Mouse (Mus musculus): ENCODE results near the gene Plcb1. TPM values are rescaled to one million over a fixed set of nuclear protein-coding genes. Genes with fewer than 3 reads are reported as not detected.

The Plcb1 gene
- polyA plus RNA-seq, 1 experiment from 2014 or later = 7.9 TPM

DNA sequence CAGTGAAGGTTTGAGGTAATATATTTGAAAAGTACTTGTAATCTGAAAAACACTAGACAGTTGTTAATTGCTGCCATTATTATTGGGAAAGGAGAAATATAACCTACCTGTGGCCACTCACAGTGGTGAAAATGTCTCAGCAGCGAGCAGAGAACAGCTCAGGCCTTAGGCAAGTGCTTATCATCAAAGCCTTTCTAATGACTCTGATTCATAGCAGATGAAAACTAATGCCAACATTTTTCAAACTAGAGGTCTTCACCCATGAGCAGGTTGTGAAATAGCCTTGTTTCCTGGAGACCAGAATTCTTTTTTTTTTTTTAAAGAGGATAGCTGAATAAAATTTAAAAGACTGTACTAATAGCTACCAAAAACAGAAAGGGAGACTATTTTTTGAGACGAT, 105.3 kb downstream of the Plcb1 start:
- WGBS (ENCODE audit: insufficient replicate concordance) = 67% methylated on average over 2 of the region's 2 CpGs
- ATAC-seq (no peak), DNase-seq (no peak)
- H3K27ac ChIP-seq (ENCODE audit: low read depth) = no peak overlapping the region
- H3K4me3 ChIP-seq (ENCODE audit: low read depth, low read length) = no peak overlapping the region
- H3K4me1 ChIP-seq (ENCODE audit: insufficient read depth) = no peaks in the 10 kb centered on the region
- H3K9ac ChIP-seq (replicated peaks) = no peak overlapping the region
- no peak overlapping the region for H3K4me2 ChIP-seq (ENCODE audit: low read depth, low read length)
- no peaks in the 10 kb centered on the region for H3K27me3 ChIP-seq (ENCODE audit: insufficient read depth, low read length)
- no peaks in the 10 kb centered on the region for H3K36me3 ChIP-seq (replicated peaks; ENCODE audit: insufficient read depth, low read length)
- TF ChIP-seq CTCF (IDR thresholded peaks at IDR 0.05; ENCODE audit: low read depth) (no peak), EP300 (IDR thresholded peaks at IDR 0.05; ENCODE audit: low read depth) (no peak)
- no peaks in the 10 kb centered on the region for H3K9me3 ChIP-seq (ENCODE audit: low read length)

GRCm38 (mm10) chr2:134894776-134895175, 108.9 kb downstream of the Plcb1 start:
- H3K4me3 ChIP-seq (ENCODE audit: low read depth, low read length) = no peak overlapping the region
- no peak overlapping the region for H3K27ac ChIP-seq (ENCODE audit: low read depth)
- TF ChIP-seq CTCF (IDR thresholded peaks at IDR 0.05; ENCODE audit: low read depth) = no peak
- no peak for TF ChIP-seq EP300 (IDR thresholded peaks at IDR 0.05; ENCODE audit: low read depth)
- no peaks in the 10 kb centered on the region for H3K36me3 ChIP-seq (replicated peaks; ENCODE audit: insufficient read depth, low read length)
- no peak for DNase-seq
- no peaks in the 10 kb centered on the region for H3K27me3 ChIP-seq (ENCODE audit: insufficient read depth, low read length)
- WGBS (ENCODE audit: insufficient replicate concordance) = 89% methylated on average over 4 of the region's 4 CpGs
- no peaks in the 10 kb centered on the region for H3K4me1 ChIP-seq (ENCODE audit: insufficient read depth)
- H3K9me3 ChIP-seq (ENCODE audit: low read length) = no peaks in the 10 kb centered on the region
- no peak overlapping the region for H3K4me2 ChIP-seq (ENCODE audit: low read depth, low read length)
- H3K9ac ChIP-seq (replicated peaks) = no peak overlapping the region
- ATAC-seq = no peak

DNA sequence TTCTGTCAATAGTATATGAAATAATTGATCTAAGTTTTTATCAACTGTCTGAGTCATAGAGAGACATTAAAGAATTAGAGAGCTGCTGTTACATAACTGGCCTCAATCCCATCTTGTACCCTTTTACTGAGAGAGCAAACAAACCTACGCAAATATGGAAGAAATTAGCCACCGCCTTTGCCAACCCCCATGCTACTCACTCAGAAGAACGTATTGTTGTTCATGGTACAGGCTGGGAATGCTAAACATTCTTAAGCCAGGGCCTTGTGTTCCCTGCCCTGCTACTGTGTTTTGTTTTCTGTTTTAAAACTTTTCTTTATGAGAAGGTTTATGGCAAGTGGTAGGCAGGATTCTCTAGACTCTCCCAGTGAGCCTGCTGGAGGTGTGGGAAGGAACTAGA, 110.3 kb downstream of the Plcb1 start:
- WGBS (ENCODE audit: insufficient replicate concordance) = 69% methylated on average over 3 of the region's 3 CpGs
- H3K36me3 ChIP-seq (replicated peaks; ENCODE audit: insufficient read depth, low read length) = no peaks in the 10 kb centered on the region
- DNase-seq (no peak), ATAC-seq (no peak)
- no peak for TF ChIP-seq CTCF (IDR thresholded peaks at IDR 0.05; ENCODE audit: low read depth)
- no peak for TF ChIP-seq EP300 (IDR thresholded peaks at IDR 0.05; ENCODE audit: low read depth)
- H3K4me1 ChIP-seq (ENCODE audit: insufficient read depth) = no peaks in the 10 kb centered on the region
- H3K27me3 ChIP-seq (ENCODE audit: insufficient read depth, low read length) = no peaks in the 10 kb centered on the region
- H3K4me2 ChIP-seq (ENCODE audit: low read depth, low read length) = no peak overlapping the region
- H3K9me3 ChIP-seq (ENCODE audit: low read length) = no peaks in the 10 kb centered on the region
- no peak overlapping the region for H3K4me3 ChIP-seq (ENCODE audit: low read depth, low read length)
- no peak overlapping the region for H3K9ac ChIP-seq (replicated peaks)
- no peak overlapping the region for H3K27ac ChIP-seq (ENCODE audit: low read depth)

DNA sequence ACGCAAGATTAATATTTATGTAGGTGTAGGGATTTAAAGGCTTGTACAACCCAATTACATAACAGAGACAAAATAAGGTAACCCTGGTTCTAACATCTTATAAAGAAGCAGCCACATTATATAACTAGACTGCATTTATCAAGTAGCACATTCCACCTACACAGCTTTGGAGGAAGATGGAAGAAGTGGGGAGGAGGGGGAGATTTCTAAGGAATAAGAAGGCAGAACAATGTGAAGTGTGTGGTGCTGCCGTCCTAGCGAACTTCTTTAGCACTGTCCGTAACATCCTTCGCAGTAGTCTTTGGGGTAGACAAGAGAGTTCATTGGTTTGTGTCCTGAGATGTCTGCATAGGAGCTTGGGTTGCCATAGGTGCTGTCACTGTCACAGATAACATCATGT, 111.2 kb downstream of the Plcb1 start:
- H3K36me3 ChIP-seq (replicated peaks; ENCODE audit: insufficient read depth, low read length) = no peaks in the 10 kb centered on the region
- no peaks in the 10 kb centered on the region for H3K4me1 ChIP-seq (ENCODE audit: insufficient read depth)
- H3K4me3 ChIP-seq (ENCODE audit: low read depth, low read length) = no peak overlapping the region
- no peak for DNase-seq
- no peaks in the 10 kb centered on the region for H3K9me3 ChIP-seq (ENCODE audit: low read length)
- no peak overlapping the region for H3K27ac ChIP-seq (ENCODE audit: low read depth)
- no peaks in the 10 kb centered on the region for H3K27me3 ChIP-seq (ENCODE audit: insufficient read depth, low read length)
- no peak overlapping the region for H3K4me2 ChIP-seq (ENCODE audit: low read depth, low read length)
- 92% methylated on average over 5 of the region's 5 CpGs for WGBS (ENCODE audit: insufficient replicate concordance)
- H3K9ac ChIP-seq (replicated peaks) = no peak overlapping the region
- ATAC-seq = no peak
- no peak for TF ChIP-seq EP300 (IDR thresholded peaks at IDR 0.05; ENCODE audit: low read depth)
- TF ChIP-seq CTCF (IDR thresholded peaks at IDR 0.05; ENCODE audit: low read depth) = no peak

GRCm38 (mm10) chr2:134901521-134901920, 115.7 kb downstream of the Plcb1 start:
- Histone ChIP-seq H3K27ac (ENCODE audit: low read depth) (no peak overlapping the region), H3K36me3 (replicated peaks; ENCODE audit: insufficient read depth, low read length) (no peaks in the 10 kb centered on the region), H3K4me1 (ENCODE audit: insufficient read depth) (no peaks in the 10 kb centered on the region), H3K9ac (replicated peaks) (no peak overlapping the region), H3K9me3 (ENCODE audit: low read length) (no peaks in the 10 kb centered on the region), H3K27me3 (ENCODE audit: insufficient read depth, low read length) (no peaks in the 10 kb centered on the region), H3K4me2 (ENCODE audit: low read depth, low read length) (no peak overlapping the region), H3K4me3 (ENCODE audit: low read depth, low read length) (no peak overlapping the region)
- TF ChIP-seq CTCF (IDR thresholded peaks at IDR 0.05; ENCODE audit: low read depth) (0 out of 2 replicates have a peak, but pooled peaks have one; percentile 23), EP300 (IDR thresholded peaks at IDR 0.05; ENCODE audit: low read depth) (no peak)
- ATAC-seq (no peak), DNase-seq (no peak)
- 75% methylated on average over 2 of the region's 2 CpGs for WGBS (ENCODE audit: insufficient replicate concordance)

DNA sequence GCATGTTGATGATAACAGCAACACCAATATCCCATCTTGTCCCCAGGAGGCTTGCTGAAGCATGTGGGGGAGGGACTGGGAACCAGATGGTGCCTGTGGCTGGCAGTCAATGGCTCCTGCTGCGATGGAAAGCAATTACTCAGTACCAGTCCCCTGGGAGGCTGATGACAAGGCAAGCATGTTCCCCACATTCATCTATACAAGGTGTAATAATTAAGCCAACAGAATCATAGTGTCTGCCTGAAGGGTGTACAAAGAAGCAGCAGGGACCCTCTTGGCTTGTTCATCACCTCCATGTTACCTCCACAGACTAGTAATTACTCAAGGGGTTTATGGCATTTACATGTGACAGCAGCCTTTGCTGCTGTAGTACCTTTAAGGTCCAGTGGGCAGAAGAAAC, 125.0 kb downstream of the Plcb1 start:
- no peak overlapping the region for H3K4me3 ChIP-seq (ENCODE audit: low read depth, low read length)
- 72% methylated on average over 1 of the region's 1 CpGs for WGBS (ENCODE audit: insufficient replicate concordance)
- TF ChIP-seq EP300 (IDR thresholded peaks at IDR 0.05; ENCODE audit: low read depth) (no peak), CTCF (IDR thresholded peaks at IDR 0.05; ENCODE audit: low read depth) (no peak)
- no peak for DNase-seq
- ATAC-seq = no peak
- no peak overlapping the region for H3K4me2 ChIP-seq (ENCODE audit: low read depth, low read length)
- no peaks in the 10 kb centered on the region for H3K36me3 ChIP-seq (replicated peaks; ENCODE audit: insufficient read depth, low read length)
- H3K9me3 ChIP-seq (ENCODE audit: low read length) = no peaks in the 10 kb centered on the region
- no peak overlapping the region for H3K27ac ChIP-seq (ENCODE audit: low read depth)
- H3K9ac ChIP-seq (replicated peaks) = no peak overlapping the region
- H3K4me1 ChIP-seq (ENCODE audit: insufficient read depth) = no peaks in the 10 kb centered on the region
- H3K27me3 ChIP-seq (ENCODE audit: insufficient read depth, low read length) = no peaks in the 10 kb centered on the region

GRCm38 (mm10) chr2:134911360-134911759, 125.5 kb downstream of the Plcb1 start:
- Histone ChIP-seq H3K27ac (ENCODE audit: low read depth) (no peak overlapping the region), H3K4me1 (ENCODE audit: insufficient read depth) (no peaks in the 10 kb centered on the region), H3K36me3 (replicated peaks; ENCODE audit: insufficient read depth, low read length) (no peaks in the 10 kb centered on the region), H3K27me3 (ENCODE audit: insufficient read depth, low read length) (no peaks in the 10 kb centered on the region), H3K4me2 (ENCODE audit: low read depth, low read length) (no peak overlapping the region), H3K9me3 (ENCODE audit: low read length) (no peaks in the 10 kb centered on the region), H3K9ac (replicated peaks) (no peak overlapping the region), H3K4me3 (ENCODE audit: low read depth, low read length) (no peak overlapping the region)
- no peak for DNase-seq
- 82% methylated on average over 6 of the region's 6 CpGs for WGBS (ENCODE audit: insufficient replicate concordance)
- ATAC-seq = no peak
- TF ChIP-seq CTCF (IDR thresholded peaks at IDR 0.05; ENCODE audit: low read depth) = no peak
- no peak for TF ChIP-seq EP300 (IDR thresholded peaks at IDR 0.05; ENCODE audit: low read depth)
